Mouse (Mus musculus): ENCODE data around the gene Spef2. TPM values are rescaled to one million over a fixed set of nuclear protein-coding genes. Genes with fewer than 3 reads are reported as not detected.
"Not testable (repeated sequence)": the region's sequence is repeated elsewhere in the genome, so short reads cannot be mapped to it uniquely, and the experiment has no call there.

Spef2 gene
- total and polyA plus RNA-seq, 3 experiments = 0.04 to 0.10 (median 0.09) TPM

GRCm38 (mm10) chr15:9683485-9683884, 65.2 kb downstream of the Spef2 start:
- no peak for DNase-seq
- Histone ChIP-seq H3K4me1 (ENCODE audit: control insufficient read depth, insufficient read depth, low read length) (no peaks in the 10 kb centered on the region), H3K36me3 (ENCODE audit: control insufficient read depth, insufficient read depth, low read length) (no peaks in the 10 kb centered on the region), H3K9ac (ENCODE audit: low read depth, low read length) (no peak overlapping the region), H3K4me3 (no peak overlapping the region), H3K79me2 (replicated peaks; ENCODE audit: control insufficient read depth, insufficient read depth, low read length) (no peaks in the 10 kb centered on the region), H3K27ac (no peak overlapping the region), H3K27me3 (ENCODE audit: control insufficient read depth, insufficient read depth, low read length) (no peaks in the 10 kb centered on the region)
- 59% methylated on average over 4 of the region's 4 CpGs for WGBS
- TF ChIP-seq POLR2A (IDR thresholded peaks at IDR 0.05; ENCODE audit: insufficient read depth, low read depth, low read length) = no peak
- TF ChIP-seq CTCF (IDR thresholded peaks at IDR 0.05) = no peak
- no peak for TF ChIP-seq EP300 (IDR thresholded peaks at IDR 0.05; ENCODE audit: insufficient read depth, low read depth, low read length)
- intact Hi-C loops (cut with DNase I) = no loop called here

GRCm38 (mm10) chr15:9677343-9678036, 71.2 kb downstream of the Spef2 start:
- no peaks in the 10 kb centered on the region for H3K79me2 ChIP-seq (replicated peaks; ENCODE audit: control insufficient read depth, insufficient read depth, low read length)
- H3K4me1 ChIP-seq (ENCODE audit: control insufficient read depth, insufficient read depth, low read length) = no peaks in the 10 kb centered on the region
- no peak overlapping the region for H3K4me3 ChIP-seq
- intact Hi-C loops (cut with DNase I) = no loop called here
- no peak overlapping the region for H3K9ac ChIP-seq (ENCODE audit: low read depth, low read length)
- H3K27me3 ChIP-seq (ENCODE audit: control insufficient read depth, insufficient read depth, low read length) = no peaks in the 10 kb centered on the region
- H3K36me3 ChIP-seq (ENCODE audit: control insufficient read depth, insufficient read depth, low read length) = no peaks in the 10 kb centered on the region
- no peak overlapping the region for H3K27ac ChIP-seq
- DNase-seq = no peak
- TF ChIP-seq EP300 (IDR thresholded peaks at IDR 0.05; ENCODE audit: insufficient read depth, low read depth, low read length) = no peak
- no peak for TF ChIP-seq CTCF (IDR thresholded peaks at IDR 0.05)
- TF ChIP-seq POLR2A (IDR thresholded peaks at IDR 0.05; ENCODE audit: insufficient read depth, low read depth, low read length) = no peak
- 74% methylated on average over 9 of the region's 9 CpGs for WGBS

- Histone ChIP-seq H3K27ac (no peak overlapping the region), H3K4me3 (no peak overlapping the region), H3K9ac (ENCODE audit: low read depth, low read length) (no peak overlapping the region), H3K27me3 (ENCODE audit: control insufficient read depth, insufficient read depth, low read length) (no peaks in the 10 kb centered on the region), H3K4me1 (ENCODE audit: control insufficient read depth, insufficient read depth, low read length) (no peaks in the 10 kb centered on the region), H3K36me3 (ENCODE audit: control insufficient read depth, insufficient read depth, low read length) (no peaks in the 10 kb centered on the region), H3K79me2 (replicated peaks; ENCODE audit: control insufficient read depth, insufficient read depth, low read length) (no peaks in the 10 kb centered on the region)
- DNase-seq = no peak
- TF ChIP-seq POLR2A (IDR thresholded peaks at IDR 0.05; ENCODE audit: insufficient read depth, low read depth, low read length) = no peak
- TF ChIP-seq EP300 (IDR thresholded peaks at IDR 0.05; ENCODE audit: insufficient read depth, low read depth, low read length) = no peak
- no peak for TF ChIP-seq CTCF (IDR thresholded peaks at IDR 0.05)
- intact Hi-C loops (cut with DNase I) = no loop called here
- 83% methylated on average over 4 of the region's 4 CpGs for WGBS
These were observed 80.1 kb downstream of the Spef2 start for GRCm38 (mm10) chr15:9668575-9668974.

GRCm38 (mm10) chr15:9664948-9665347, 83.7 kb downstream of the Spef2 start:
- H3K9ac ChIP-seq (ENCODE audit: low read depth, low read length); DNase-seq; H3K36me3 ChIP-seq (ENCODE audit: control insufficient read depth, insufficient read depth, low read length); H3K4me3 ChIP-seq; H3K27me3 ChIP-seq (ENCODE audit: control insufficient read depth, insufficient read depth, low read length); H3K4me1 ChIP-seq (ENCODE audit: control insufficient read depth, insufficient read depth, low read length); H3K79me2 ChIP-seq (replicated peaks; ENCODE audit: control insufficient read depth, insufficient read depth, low read length); H3K27ac ChIP-seq; intact Hi-C loops (cut with DNase I): not testable (repeated sequence)
- WGBS = 51% methylated on average over 2 of the region's 2 CpGs

GRCm38 (mm10) chr15:9661215-9661614, 87.5 kb downstream of the Spef2 start:
- no peak for DNase-seq
- intact Hi-C loops (cut with DNase I) = no loop called here
- Histone ChIP-seq H3K79me2 (replicated peaks; ENCODE audit: control insufficient read depth, insufficient read depth, low read length) (no peaks in the 10 kb centered on the region), H3K4me1 (ENCODE audit: control insufficient read depth, insufficient read depth, low read length) (no peaks in the 10 kb centered on the region), H3K9ac (ENCODE audit: low read depth, low read length) (no peak overlapping the region), H3K4me3 (no peak overlapping the region), H3K36me3 (ENCODE audit: control insufficient read depth, insufficient read depth, low read length) (no peaks in the 10 kb centered on the region), H3K27me3 (ENCODE audit: control insufficient read depth, insufficient read depth, low read length) (no peaks in the 10 kb centered on the region), H3K27ac (no peak overlapping the region)
- TF ChIP-seq CTCF (IDR thresholded peaks at IDR 0.05) (no peak), POLR2A (IDR thresholded peaks at IDR 0.05; ENCODE audit: insufficient read depth, low read depth, low read length) (no peak), EP300 (IDR thresholded peaks at IDR 0.05; ENCODE audit: insufficient read depth, low read depth, low read length) (no peak)
- WGBS = 58% methylated on average over 1 of the region's 1 CpGs

- WGBS = 78% methylated on average over 12 of the region's 12 CpGs
- Histone ChIP-seq H3K9ac (ENCODE audit: low read depth, low read length) (no peak overlapping the region), H3K36me3 (ENCODE audit: control insufficient read depth, insufficient read depth, low read length) (no peaks in the 10 kb centered on the region), H3K27me3 (ENCODE audit: control insufficient read depth, insufficient read depth, low read length) (no peaks in the 10 kb centered on the region), H3K79me2 (replicated peaks; ENCODE audit: control insufficient read depth, insufficient read depth, low read length) (no peaks in the 10 kb centered on the region), H3K27ac (no peak overlapping the region), H3K4me1 (ENCODE audit: control insufficient read depth, insufficient read depth, low read length) (no peaks in the 10 kb centered on the region), H3K4me3 (no peak overlapping the region)
- intact Hi-C loops (cut with DNase I) = no loop called here
- no peak for TF ChIP-seq POLR2A (IDR thresholded peaks at IDR 0.05; ENCODE audit: insufficient read depth, low read depth, low read length)
- no peak for TF ChIP-seq EP300 (IDR thresholded peaks at IDR 0.05; ENCODE audit: insufficient read depth, low read depth, low read length)
- TF ChIP-seq CTCF (IDR thresholded peaks at IDR 0.05) = no peak
- DNase-seq = no peak
These were observed 114.2 kb downstream of the Spef2 start for GRCm38 (mm10) chr15:9634471-9634870.
